Mouse (Mus musculus) R1 (cell line): ENCODE data around the gene Nectin2.

ENCODE experiments used
- DNase-seq: peaks from one replicate; pipeline ENCODE4 v3.0.0-alpha.2; 2018; ENCODE audit warnings: low read depth, low spot score

The Nectin2 gene

DNA sequence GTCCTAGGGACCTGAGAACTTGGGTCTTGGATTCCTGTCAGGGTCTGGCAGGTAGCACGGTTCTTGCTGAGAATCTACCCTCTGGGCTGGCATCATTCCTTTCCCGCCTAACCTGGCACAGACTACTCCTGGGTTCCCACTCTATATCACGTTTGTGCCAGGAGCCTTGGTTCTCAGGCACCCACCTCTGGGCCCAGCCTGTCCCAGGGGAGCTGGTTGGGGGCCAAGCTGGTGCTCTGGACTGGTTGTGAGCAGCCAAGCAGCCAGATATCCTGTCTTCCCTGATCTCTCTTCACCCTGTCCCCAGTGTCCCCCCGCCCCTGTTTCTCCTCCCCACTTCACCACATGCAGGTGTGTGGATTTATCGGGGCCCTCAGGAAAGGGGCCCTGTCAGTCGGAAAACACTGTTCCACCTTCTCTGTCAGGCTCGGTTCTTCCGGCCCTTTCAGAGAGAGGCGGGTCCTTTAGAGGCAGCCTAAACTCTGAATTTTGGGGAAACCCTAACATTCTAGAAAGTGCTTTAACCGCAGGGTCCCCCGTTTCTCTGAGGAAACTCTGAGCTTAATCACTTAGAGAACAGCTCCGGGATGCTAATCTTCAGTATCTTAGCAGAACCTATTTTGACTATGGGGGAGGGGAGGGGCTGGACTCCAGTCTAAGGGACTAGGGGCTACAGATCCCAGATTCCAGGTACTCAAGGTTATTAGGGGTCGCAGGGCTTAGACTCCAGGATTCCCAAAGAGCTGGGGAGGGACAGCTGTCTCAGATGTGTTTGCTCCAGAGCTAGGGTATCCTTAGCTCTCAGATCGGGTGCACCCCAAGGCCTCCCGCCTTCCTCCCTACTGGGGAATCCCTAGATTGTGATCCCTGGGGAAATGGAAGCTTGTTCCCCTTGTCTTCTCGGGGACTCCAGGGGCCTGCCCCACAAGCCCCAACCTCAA is 19.4 kb upstream of the Nectin2 start:
- peak; percentile 73 for DNase-seq

GRCm38 (mm10) chr7:19769001-19769400 is 18.7 kb upstream of the Nectin2 start:
- DNase-seq: no peak

GRCm38 (mm10) chr7:19768251-19768650 is 18.0 kb upstream of the Nectin2 start:
- DNase-seq: no peak

DNA sequence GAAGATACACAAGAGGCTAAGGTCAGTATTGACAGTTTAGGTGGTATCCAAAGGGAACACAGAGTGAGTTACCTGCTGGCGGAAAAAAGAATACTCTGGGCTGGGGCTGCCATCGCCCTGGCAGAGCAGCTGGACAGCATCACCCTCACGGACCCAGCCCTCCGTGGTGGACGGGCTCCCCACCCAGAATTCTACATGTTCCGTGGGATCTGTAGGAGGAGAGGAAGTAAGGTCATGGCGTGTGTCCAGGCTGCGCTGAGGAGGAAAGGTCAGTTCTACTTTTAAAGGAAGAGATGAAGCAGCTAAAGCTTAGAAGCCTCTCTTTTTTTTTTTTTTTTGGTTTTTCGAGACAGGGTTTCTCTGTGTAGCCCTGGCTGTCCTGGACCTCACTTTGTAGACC is 14.3 kb upstream of the Nectin2 start:
- no peak for DNase-seq

DNA sequence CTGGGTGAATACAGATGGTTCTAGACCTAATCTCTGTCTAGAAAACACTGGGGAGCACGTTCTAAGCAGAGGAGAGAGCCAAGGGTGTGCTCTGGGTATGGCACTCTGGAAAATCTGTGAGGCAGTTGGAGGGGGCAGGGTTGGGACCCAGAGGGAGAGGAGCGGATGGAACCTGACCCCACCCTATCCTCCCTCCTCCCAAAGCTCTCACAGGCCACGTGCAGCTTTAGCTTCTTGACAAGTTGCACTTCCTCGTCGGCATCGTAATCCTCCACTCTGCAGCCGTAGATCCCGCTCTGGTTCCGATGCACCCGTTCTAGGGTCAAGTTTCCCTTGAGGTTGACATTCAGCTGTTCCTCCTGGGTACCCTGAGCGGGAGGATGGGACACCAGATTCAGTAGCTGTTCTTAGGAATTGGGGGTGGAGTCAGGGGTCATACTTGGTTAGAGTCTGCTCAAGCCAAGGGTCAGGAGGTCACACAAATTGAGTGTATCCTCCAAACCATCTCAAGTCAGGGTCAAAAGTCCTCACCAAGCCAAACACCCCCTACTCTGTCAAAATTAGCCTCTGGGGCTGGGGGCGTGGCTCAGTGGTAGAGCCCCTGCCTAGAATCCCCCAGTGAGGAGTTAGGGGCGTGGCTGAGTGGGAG is 13.7 kb upstream of the Nectin2 start:
- DNase-seq: peak; percentile 89

- no peak for DNase-seq
Measured at GRCm38 (mm10) chr7:19762283-19762682, 12.0 kb upstream of the Nectin2 start.

DNA sequence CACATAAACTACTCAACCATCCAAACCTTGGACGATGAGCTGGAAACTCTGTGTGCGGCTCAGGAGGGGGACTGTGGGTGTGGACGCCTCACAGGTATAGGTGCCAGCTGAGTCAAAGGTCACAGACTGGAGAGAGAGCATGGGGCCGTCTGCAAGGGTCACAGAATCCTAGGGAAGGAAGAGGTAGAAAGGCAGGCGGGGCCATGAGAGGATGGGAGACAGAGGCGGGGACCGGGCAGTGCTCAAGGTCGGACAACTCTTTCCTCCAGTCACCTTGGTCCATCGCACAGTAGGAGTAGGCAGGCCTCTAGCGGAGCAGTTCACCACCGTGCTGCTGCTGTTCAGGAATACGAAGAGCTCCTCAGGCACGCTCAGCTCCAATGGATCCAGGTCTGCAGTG is 9.7 kb upstream of the Nectin2 start:
- no peak for DNase-seq

GRCm38 (mm10) chr7:19758623-19759022 is 8.3 kb upstream of the Nectin2 start:
- no peak for DNase-seq

- peak; percentile 36 for DNase-seq
Measured at GRCm38 (mm10) chr7:19755851-19756786, 5.8 kb upstream of the Nectin2 start.

- DNase-seq: peak; percentile 64
Measured at GRCm38 (mm10) chr7:19755008-19755407, 4.7 kb upstream of the Nectin2 start.

DNA sequence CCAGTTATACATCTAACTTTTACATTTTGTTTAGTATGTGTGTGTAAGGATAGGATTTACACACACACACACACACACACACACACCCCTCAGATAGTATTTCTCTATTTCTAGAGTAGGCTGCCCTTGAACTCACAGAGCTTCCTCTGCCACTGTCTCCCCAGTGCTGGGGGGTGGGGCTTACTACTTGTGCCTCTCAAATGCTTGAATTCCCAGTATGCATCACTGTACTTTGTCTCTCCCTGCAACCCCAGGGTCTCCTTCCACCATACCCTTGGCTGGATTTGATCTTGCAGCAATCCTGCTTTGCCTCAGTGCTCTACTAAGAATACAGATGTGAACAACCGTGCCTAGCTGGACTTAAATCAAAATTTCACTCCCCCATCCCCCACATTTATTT is 3.8 kb upstream of the Nectin2 start:
- DNase-seq: peak; percentile 71

DNA sequence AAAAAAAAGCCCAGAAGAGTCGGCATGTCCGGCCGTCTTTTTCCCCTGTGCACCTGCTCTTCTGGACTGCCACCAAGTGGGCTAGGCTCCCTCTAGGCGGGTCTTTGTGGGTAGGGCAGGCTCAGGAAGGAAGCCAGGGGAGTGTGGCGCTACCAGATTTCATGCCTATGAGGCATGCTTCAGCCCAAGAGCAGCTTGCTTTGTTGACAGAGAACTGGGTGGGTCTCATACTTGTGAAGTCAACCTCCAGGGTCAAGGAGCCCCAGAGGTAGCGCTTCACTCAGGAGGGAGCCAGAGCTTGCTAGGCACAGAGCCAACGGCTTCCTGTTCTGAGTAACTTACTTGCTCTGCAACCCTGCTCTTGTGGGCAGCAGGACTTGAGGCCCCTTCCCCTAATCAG is 3.3 kb upstream of the Nectin2 start:
- DNase-seq: peak; percentile 88

GRCm38 (mm10) chr7:19752652-19753051 is 2.4 kb upstream of the Nectin2 start:
- DNase-seq: peak; percentile 65

DNA sequence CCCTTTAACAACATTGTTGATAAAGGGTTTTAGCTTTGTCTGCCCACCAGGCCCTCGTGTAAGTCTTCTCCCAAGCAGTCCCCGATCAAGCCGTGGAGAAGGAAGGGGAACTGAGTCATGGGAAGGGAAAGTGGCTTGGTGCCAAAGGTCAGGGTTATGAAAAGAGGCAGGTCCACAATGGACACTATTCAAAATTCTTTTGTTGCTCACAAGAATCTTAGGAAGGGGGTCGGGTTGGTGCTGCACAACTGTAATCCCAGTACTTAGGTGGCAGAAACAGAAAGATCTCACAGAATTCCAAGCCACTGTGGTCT is 744 bp upstream of the Nectin2 start:
- DNase-seq: no peak

DNA sequence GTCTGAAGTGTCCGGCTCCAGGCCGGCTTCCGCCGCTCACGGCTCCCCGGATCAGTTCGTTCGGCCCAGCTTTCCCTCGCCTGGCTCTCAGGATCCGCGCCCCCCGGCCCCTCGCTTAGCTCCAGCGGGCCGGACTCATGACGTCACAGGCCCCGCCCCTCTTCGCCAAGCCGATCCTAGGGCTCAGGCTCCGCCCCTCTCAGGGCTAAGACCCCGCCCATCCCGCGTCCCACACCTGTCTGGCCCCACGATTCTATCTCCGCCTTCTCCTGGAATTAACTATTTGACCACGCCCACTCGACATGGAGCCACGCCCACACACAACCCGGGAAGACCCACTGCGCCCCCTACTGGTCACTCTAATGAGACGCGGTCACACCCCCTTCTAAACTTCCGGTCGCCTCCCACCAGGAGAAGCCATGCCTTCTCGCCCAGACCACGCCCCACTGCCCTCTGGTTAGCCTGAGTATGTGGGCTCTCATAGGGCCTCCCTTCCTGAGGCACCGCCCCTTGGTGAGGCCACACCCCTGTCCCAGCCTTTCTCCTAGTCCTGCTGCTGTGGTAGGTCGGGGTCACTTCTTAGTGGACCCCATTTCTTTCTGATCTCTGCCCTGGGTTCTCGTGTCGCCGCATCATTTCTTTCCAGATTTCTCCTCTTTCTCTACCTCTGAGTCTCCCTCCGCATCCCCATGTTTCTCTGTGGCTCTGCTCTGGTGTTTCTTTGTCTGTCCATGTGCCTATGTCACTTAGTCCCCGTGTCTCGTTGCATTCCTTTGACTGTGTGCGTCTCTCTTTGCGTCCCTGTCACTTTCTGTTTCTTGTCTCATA is 680 bp downstream of the Nectin2 start:
- DNase-seq: peak; percentile 99

GRCm38 (mm10) chr7:19748219-19749195 is 1.8 kb downstream of the Nectin2 start:
- peak; percentile 77 for DNase-seq

- peak; percentile 97 for DNase-seq
Measured at GRCm38 (mm10) chr7:19747420-19748218, 2.7 kb downstream of the Nectin2 start.

DNA sequence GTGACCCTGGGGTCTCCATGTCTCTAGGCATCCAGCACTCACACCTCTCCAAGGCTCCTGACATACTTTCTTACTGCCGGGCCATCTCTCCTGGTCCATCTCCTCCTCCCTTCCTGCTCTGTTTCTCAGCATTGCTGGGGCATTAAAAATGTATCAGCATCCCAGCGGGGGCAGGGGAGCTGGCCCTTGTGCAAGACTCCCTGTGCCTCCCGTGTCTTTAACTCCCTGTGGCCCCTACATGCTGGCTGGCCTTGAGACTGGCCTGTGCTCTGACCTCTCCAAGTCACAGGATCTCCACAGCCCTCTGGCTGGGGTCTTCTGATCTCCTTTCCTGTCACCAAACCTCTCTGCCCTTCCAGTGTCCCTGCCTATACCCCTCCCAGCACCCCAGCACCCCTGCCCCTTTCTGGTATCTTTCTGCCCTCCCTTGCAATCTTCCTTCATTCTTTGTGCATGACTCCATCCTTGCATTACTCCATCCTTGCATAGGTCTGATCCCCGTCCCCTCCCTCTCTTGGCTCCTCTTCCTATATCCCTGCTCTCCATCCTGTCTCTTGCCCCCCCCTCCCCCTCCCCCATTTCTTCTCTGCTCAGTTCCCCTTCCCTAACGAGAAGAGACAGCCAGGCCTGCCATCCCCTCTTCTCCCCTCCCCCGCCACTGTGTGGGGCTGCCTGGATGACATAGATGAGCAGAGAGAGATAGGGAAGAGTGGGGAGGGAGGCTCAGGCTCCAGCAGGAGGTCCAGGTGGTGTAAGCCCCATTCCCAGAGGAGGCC is 3.7 kb downstream of the Nectin2 start:
- DNase-seq: peak; percentile 46
